Mouse (Mus musculus) ovary, postnatal 14 days (tissue): Measurements from ENCODE around the gene Ears2.

Experiments
- DNase-seq: peaks from one replicate; pipeline ENCODE4 v3.0.0; 2022; ENCODE audit warnings: low spot score

Ears2 gene

GRCm38 (mm10) chr7:122045181-122045634 is 21.9 kb downstream of the Ears2 start:
- peak; percentile 34 for DNase-seq

- no peak for DNase-seq
These were observed 23.0 kb downstream of the Ears2 start for GRCm38 (mm10) chr7:122044106-122044505.

- no peak for DNase-seq
These were observed 32.7 kb downstream of the Ears2 start for GRCm38 (mm10) chr7:122034348-122034747.

DNA sequence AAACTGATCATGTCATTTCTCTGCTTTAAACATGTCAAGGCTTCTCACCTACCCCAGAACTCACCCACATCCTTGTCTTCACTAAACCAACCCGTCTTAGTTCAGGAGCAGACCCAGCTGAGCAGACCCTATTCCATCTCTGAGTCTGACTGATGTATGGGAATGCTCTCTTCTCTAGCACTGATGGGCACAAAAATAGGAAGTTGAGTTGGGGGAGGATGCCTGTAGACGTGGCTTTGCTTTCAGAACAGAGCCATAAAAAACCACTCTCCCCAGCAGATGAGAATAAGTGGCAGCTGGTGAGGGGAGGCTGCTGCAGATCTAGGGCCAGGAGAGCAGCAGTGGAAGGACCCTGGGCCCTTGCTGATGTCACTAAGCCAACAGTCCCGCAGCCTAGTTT is 33.7 kb downstream of the Ears2 start:
- DNase-seq, result no peak

DNA sequence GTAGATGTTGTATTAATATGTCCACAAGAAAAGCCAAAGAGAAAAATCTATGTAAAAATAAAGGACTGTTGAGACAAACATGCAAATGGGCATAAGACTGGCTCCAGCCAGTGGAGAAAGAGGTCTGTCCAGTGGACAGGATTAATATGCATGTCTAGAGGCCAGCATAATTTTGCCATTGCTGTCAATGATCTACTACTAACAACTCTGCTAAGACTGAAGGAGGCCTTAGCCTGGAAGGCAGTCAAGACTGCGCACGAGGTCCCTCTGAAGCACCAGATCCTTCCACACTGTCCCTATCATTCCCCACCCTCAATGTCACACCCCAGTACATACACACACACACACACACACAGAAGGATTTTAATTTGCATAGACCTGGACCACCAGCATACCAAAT is 44.9 kb downstream of the Ears2 start:
- DNase-seq, result no peak

- peak; percentile 75 for DNase-seq
These were observed 46.3 kb downstream of the Ears2 start, which contains the start of gene Gga2 for GRCm38 (mm10) chr7:122020667-122021354. Gene Gga2 (minus strand): TSS chr7:122021222.

GRCm38 (mm10) chr7:122020273-122020666 is 46.8 kb downstream of the Ears2 start:
- DNase-seq, result no peak

DNA sequence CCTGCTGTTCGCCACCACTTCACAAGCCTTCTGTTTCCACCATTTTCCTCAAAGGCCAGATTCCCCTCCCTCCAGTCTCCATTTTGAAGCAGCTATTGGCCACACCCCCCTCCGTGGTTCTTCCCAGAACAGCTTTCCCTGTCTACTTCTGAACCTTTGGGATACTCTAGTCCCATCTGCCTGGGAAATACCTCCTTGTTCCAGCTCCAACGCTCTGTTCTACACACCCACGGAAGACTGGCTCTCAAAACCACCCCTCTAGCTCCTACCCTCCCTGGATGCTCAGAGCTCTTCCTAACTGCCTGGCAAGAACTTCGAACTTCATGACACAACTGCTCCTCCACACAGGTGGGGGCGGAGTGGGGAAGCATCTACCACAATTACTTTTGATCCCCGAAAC is 48.1 kb downstream of the Ears2 start:
- DNase-seq, result no peak

- no peak for DNase-seq
These were observed 48.8 kb downstream of the Ears2 start for GRCm38 (mm10) chr7:122018247-122018646.

DNA sequence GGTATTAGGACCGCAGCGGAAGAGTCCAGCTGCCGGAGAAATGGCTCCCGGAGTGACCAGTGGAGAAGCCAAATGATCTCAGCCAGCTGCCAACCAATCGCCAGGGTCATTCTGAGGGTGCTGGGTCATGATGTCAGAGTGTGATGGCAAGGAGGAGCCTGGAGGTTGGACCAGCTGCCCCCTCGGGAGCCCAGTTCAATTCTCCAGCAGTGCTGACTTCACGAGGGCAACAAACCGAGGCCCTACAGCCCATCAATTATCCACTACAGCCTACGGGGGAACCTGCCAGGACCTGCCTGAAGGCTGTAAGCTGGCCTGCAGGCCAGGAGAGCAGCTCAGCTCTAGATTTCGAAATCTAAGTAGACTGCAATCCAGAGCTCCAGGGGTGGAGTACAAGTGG is 51.3 kb downstream of the Ears2 start:
- DNase-seq, result no peak

DNA sequence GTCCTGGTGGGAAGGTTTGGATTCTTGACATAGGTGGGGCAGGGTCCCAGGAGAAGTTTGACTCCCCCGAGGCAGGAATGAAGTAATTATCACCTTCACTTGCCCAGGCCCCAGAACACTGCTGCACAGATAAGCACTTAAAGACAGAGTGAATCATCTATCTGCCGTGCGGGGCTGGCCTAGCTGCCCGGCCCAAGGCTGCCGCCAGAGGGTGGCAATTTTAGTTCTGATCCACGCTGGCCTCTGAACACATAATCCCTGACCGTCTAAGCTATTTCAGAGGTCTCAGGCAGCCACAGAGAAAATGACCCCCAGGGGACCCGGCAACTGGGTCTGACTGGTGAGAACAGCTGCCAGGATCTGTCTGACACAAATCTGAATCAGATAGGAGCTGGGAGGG is 52.0 kb downstream of the Ears2 start:
- DNase-seq, result no peak

DNA sequence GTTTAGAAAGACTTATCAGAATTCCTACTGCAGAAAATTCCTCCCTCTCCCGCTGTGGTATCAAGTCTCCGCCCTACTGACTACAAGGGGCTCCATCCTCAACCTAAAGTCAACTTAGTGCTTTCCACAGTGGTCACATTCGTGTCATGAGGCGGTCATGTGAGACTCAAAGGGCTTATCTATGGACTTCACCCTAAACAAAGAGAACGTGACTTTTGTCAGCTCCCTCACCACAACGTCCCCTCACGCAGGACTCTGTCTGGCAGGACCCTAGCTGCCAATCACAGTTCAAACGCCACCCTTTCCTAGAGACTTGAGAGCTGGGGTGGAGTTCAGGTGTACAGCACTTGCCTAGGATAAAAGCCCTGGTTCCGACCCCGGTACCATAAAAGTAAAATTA is 54.1 kb downstream of the Ears2 start:
- DNase-seq, result no peak

- DNase-seq, result no peak
These were observed 54.7 kb downstream of the Ears2 start for GRCm38 (mm10) chr7:122012370-122012769.

DNA sequence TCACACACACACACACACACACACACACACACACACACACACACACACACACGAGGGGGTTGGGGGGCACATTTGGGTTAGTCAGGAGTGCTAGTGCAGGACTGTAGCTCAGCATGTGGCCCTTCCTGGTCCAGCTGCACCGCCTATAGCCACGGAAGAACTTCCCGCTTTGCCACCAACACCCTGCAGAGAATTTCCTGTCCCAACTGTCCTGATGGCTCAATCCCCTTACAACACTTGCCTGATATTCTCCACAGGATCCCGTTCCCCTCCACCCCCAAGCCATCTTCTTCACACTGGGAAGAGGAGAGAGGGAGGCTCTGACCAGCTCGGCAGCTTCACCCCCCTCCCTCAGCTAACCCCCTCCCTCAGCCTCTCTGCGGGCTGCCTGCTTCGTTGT is 66.7 kb downstream of the Ears2 start:
- DNase-seq, result no peak

DNA sequence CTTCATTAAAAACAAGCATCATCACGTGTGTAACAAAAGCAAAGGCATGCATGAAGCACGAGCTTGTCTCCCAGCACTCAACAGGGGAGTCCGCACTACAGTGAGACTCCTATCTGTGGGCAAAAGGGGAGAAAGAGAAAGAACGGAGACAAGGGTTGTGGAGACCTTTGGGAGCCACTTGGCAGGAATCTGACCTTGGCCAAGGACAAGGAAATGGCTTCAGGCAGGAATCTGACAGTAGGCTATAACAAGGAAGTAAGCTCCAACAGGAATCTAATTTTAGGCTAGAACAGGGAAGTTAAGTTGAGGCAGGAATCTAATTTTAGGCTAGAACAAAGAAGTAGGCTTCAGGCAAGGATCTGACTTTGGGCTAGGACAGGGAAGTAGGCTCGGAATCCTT is 71.1 kb downstream of the Ears2 start:
- DNase-seq, result no peak
